In the genomic region with DNA sequence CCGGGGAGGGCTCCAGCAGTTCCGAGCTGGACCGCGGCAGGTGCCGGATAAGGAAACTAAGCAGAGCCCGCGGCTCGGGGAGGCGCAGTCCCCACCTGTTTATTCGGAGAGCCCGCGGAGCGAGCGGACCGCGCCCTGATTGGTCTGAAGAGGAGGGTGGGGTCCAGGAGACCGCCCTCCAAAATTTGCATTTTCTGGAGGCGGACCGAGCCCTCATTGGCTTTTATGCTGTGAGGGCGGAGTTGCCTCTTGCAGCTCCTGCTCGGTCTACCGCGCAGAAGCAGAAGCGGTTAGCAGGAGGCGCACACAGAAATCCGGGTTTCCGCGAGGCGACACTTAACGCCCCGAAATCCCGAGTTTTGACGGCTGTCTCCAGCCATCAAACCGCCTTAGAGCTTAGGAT, we compare ENCODE assay signal across 8 mouse cellular contexts. TPM values are rescaled to one million over a fixed set of nuclear protein-coding genes. Genes with fewer than 3 reads are reported as not detected.
DNase-seq lines count a peak whose midpoint lies in the region; ATAC-seq and TF ChIP-seq lines count a peak whose summit lies in the region.

No protein-coding gene starts in this region.

- peaks cover 2% of the 10 kb centered on the region for H3K9me3 ChIP-seq in CH12.LX (replicated peaks; ENCODE audit: low read length)
- no peaks in the 10 kb centered on the region for H3K9me3 ChIP-seq in heart, embryonic 14.5 days (ENCODE audit: control insufficient read depth, low read length)
- no peaks in the 10 kb centered on the region for H3K9me3 ChIP-seq in liver, embryonic 13.5 days (replicated peaks)
- H3K9me3 ChIP-seq in stomach, embryonic 16.5 days (replicated peaks; ENCODE audit: control insufficient read depth, low read length): no peaks in the 10 kb centered on the region

- peak overlapping the region; percentile 56 for H3K4me2 ChIP-seq in CH12.LX (ENCODE audit: insufficient read depth, low read depth, poor library complexity, severe bottlenecking)
- H3K4me2 ChIP-seq in heart, embryonic 14.5 days (ENCODE audit: low read length): peak overlapping the region; percentile 63
- H3K4me2 ChIP-seq in liver, embryonic 13.5 days: peak overlapping the region; percentile 64
- peak overlapping the region; percentile 55 for H3K4me2 ChIP-seq in stomach, embryonic 16.5 days (ENCODE audit: low read depth, low read length)

- H3K4me1 ChIP-seq in CH12.LX (ENCODE audit: control insufficient read depth in 1 of 2, insufficient read depth in 2 of 2): peaks cover 0 to 10% of the 10 kb centered on the region in 2 experiments; a peak in 2 of 4 replicates
- H3K4me1 ChIP-seq in heart, embryonic 14.5 days (ENCODE audit: control insufficient read depth in 2 of 2, insufficient read depth in 2 of 2, low read length in 2 of 2): peaks cover 5 to 20% of the 10 kb centered on the region in 2 experiments; a peak in 3 of 4 replicates
- peaks cover 17% of the 10 kb centered on the region for H3K4me1 ChIP-seq in liver, embryonic 13.5 days (replicated peaks)
- no peaks in the 10 kb centered on the region for H3K4me1 ChIP-seq in stomach, embryonic 16.5 days (ENCODE audit: control insufficient read depth, insufficient read depth, low read length)

- in situ Hi-C loops in CH12.LX (cut with MboI; ENCODE audit: low pct_ligation_motif_present, low pct_unique_long_range_greater_than_20kb, low sequenced_read_pairs): no loop called here

- no peak overlapping the region for H3K9ac ChIP-seq in CH12.LX (ENCODE audit: insufficient read depth, low read depth)
- peak overlapping the region; percentile 59; the same call in 1 of the 2 replicates for H3K9ac ChIP-seq in heart, embryonic 14.5 days (ENCODE audit: low read length)
- no peak overlapping the region for H3K9ac ChIP-seq in liver, embryonic 13.5 days
- peak overlapping the region; percentile 61 for H3K9ac ChIP-seq in stomach, embryonic 16.5 days (ENCODE audit: low read length)

- dilution Hi-C loops in CH12.LX (cut with MboI; ENCODE audit: extremely low pct_ligation_motif_present, extremely low pct_unique_long_range_greater_than_20kb, low sequenced_read_pairs): no loop called here

- no peak for TF ChIP-seq CTCF in CH12.LX (conservative IDR thresholded peaks at IDR 0.05 in 1 of 2, IDR thresholded peaks at IDR 0.05 in 1 of 2; ENCODE audit: low read depth in 2 of 2, low read length in 2 of 2)

- ATAC-seq in heart, embryonic 14.5 days (ENCODE audit: insufficient number of reproducible peaks, insufficient read depth, low FRiP score, low read depth): peak; percentile 52; the same call in 1 of the 2 replicates
- peak; percentile 91 for ATAC-seq in liver, embryonic 13.5 days (ENCODE audit: low read depth)
- peak; percentile 92 for ATAC-seq in stomach, embryonic 16.5 days (ENCODE audit: insufficient read depth, low FRiP score)

- peak; percentile 69 for TF ChIP-seq POLR2A in CH12.LX (IDR thresholded peaks at IDR 0.05; ENCODE audit: low read depth, low read length)

- H3K79me2 ChIP-seq in CH12.LX (replicated peaks; ENCODE audit: control insufficient read depth, extremely low read depth, insufficient read depth, poor library complexity, severe bottlenecking): no peaks in the 10 kb centered on the region

- DNase-seq in CH12.LX (ENCODE audit: extremely low read depth): peak; percentile 93
- DNase-seq in c-Kit-positive CD71-negative TER-119-negative erythroid progenitor cells, embryonic 14.5 days (ENCODE audit: low read depth): peak; percentile 89
- DNase-seq in fibroblast of lung, adult 2 months (ENCODE audit: low read depth): peak; percentile 75
- peak; percentile 91 for DNase-seq in kidney, postnatal 10 days
- DNase-seq in liver, embryonic 13.5 days: peak; percentile 89
- peak; percentile 83 for DNase-seq in neural tube, embryonic 10.5 days (ENCODE audit: extremely low spot score, low spot score)

- TF ChIP-seq EP300 in CH12.LX (IDR thresholded peaks at IDR 0.05; ENCODE audit: low read length): no peak

- no peak overlapping the region for H3K27ac ChIP-seq in CH12.LX (ENCODE audit: insufficient read depth, low read depth)
- no peak overlapping the region for H3K27ac ChIP-seq in heart, embryonic 14.5 days (replicated peaks in 1 of 2; ENCODE audit: control insufficient read depth in 1 of 2, insufficient read depth in 1 of 2, low read depth in 2 of 2, low read length in 2 of 2)
- H3K27ac ChIP-seq in liver, embryonic 13.5 days: no peak overlapping the region
- no peak overlapping the region for H3K27ac ChIP-seq in stomach, embryonic 16.5 days (ENCODE audit: low read length)

- H3K4me3 ChIP-seq in CH12.LX (replicated peaks in 1 of 3; ENCODE audit: low read depth in 2 of 3, low read length in 2 of 3, poor library complexity in 1 of 3): no peak overlapping the region
- peak overlapping the region; percentile 26 to 31 for H3K4me3 ChIP-seq in heart, embryonic 14.5 days (ENCODE audit: control insufficient read depth in 1 of 2, insufficient read depth in 1 of 2, low read depth in 1 of 2, low read length in 2 of 2)
- peak overlapping the region; percentile 42 for H3K4me3 ChIP-seq in liver, embryonic 13.5 days (replicated peaks)
- peak overlapping the region; percentile 38 for H3K4me3 ChIP-seq in stomach, embryonic 16.5 days (replicated peaks; ENCODE audit: low read length)

- no peak for TF ChIP-seq RAD21 in CH12.LX (IDR thresholded peaks at IDR 0.05; ENCODE audit: low read depth, low read length)

- H3K36me3 ChIP-seq in CH12.LX (replicated peaks in 1 of 2; ENCODE audit: control insufficient read depth in 1 of 2, insufficient read depth in 1 of 2, low read length in 1 of 2): no peaks in the 10 kb centered on the region
- H3K36me3 ChIP-seq in heart, embryonic 14.5 days (ENCODE audit: control insufficient read depth, insufficient read depth, low read length): no peaks in the 10 kb centered on the region
- H3K36me3 ChIP-seq in liver, embryonic 13.5 days: no peaks in the 10 kb centered on the region
- no peaks in the 10 kb centered on the region for H3K36me3 ChIP-seq in stomach, embryonic 16.5 days (ENCODE audit: control insufficient read depth, insufficient read depth, low read length)

- WGBS in heart, embryonic 14.5 days: under 1% methylated on average over 34 of the region's 34 CpGs
- WGBS in liver, embryonic 13.5 days (ENCODE audit: insufficient replicate concordance): 1% methylated on average over 34 of the region's 34 CpGs
- under 1% methylated on average over 34 of the region's 34 CpGs for WGBS in stomach, embryonic 16.5 days

- H3K27me3 ChIP-seq in CH12.LX (replicated peaks): peaks cover 97% of the 10 kb centered on the region
- H3K27me3 ChIP-seq in heart, embryonic 14.5 days (ENCODE audit: control insufficient read depth, insufficient read depth, low read length): peaks cover 99% of the 10 kb centered on the region
- peaks cover 100% of the 10 kb centered on the region for H3K27me3 ChIP-seq in liver, embryonic 13.5 days
- H3K27me3 ChIP-seq in stomach, embryonic 16.5 days (ENCODE audit: control insufficient read depth, insufficient read depth, low read length): peaks cover 81% of the 10 kb centered on the region

TF ChIP-seq in CH12.LX, 34 proteins besides CTCF, POLR2A, EP300 and RAD21 (continues in another document):
- TF ChIP-seq TCF12 (IDR thresholded peaks at IDR 0.05; ENCODE audit: low read depth, low read length): peak; percentile 40; the same call in 1 of the 2 replicates
- peak; percentile 78 for TF ChIP-seq MAX (IDR thresholded peaks at IDR 0.05; ENCODE audit: low read length)
- peak; percentile 33; the same call in 1 of the 2 replicates for TF ChIP-seq NELFE (IDR thresholded peaks at IDR 0.05; ENCODE audit: low read depth, low read length)
- no peak for TF ChIP-seq POLR2AphosphoS2 (IDR thresholded peaks at IDR 0.05; ENCODE audit: low read depth, low read length)
- peak; percentile 42; the same call in 1 of the 2 replicates for TF ChIP-seq SIN3A (IDR thresholded peaks at IDR 0.05; ENCODE audit: low read length)

RNA-seq across cellular contexts. Expression of gene Pth2, which starts 1.4 kb away (rescaled TPM):
- not detected in 2 replicates for total RNA-seq in CH12.LX (2012; rRNA removed)
- total RNA-seq in CH12.LX (2014; rRNA removed): not detected in 2 replicates
- not detected in 2 replicates for polyA plus RNA-seq in CH12.LX (2012; ENCODE audit: insufficient read length, low read depth)
- 0.61 TPM in 1 of 2 replicates, not detected in the other for polyA plus RNA-seq in heart, embryonic 14.5 days (2014; fragmentation: Nextera tagmentation; extraction: Ambion mirVana)
- polyA plus RNA-seq in liver, embryonic 13.5 days (2015; fragmentation: Nextera tagmentation; extraction: Ambion mirVana): not detected in 2 replicates
- not detected in 2 replicates for polyA plus RNA-seq in stomach, embryonic 16.5 days (2015; fragmentation: Nextera tagmentation; extraction: Ambion mirVana)

RNA-seq across cellular contexts. Expression of gene Gfy, which starts 2.8 kb away (rescaled TPM):
- total RNA-seq in CH12.LX (2012; rRNA removed) (not detected in 2 replicates), CH12.LX (2014; rRNA removed) (not detected in 2 replicates)
- polyA plus RNA-seq in CH12.LX (2012; ENCODE audit: insufficient read length, low read depth): not detected in 2 replicates
- not detected in 2 replicates for polyA plus RNA-seq in heart, embryonic 14.5 days (2014; fragmentation: Nextera tagmentation; extraction: Ambion mirVana)
- not detected in 2 replicates for polyA plus RNA-seq in liver, embryonic 13.5 days (2015; fragmentation: Nextera tagmentation; extraction: Ambion mirVana)
- not detected in 2 replicates for polyA plus RNA-seq in stomach, embryonic 16.5 days (2015; fragmentation: Nextera tagmentation; extraction: Ambion mirVana)

RNA-seq across cellular contexts. Expression of gene Slc17a7, which starts 18.5 kb away (rescaled TPM):
- total RNA-seq in CH12.LX (2012; rRNA removed) (not detected in 2 replicates), CH12.LX (2014; rRNA removed) (not detected in 2 replicates)
- polyA plus RNA-seq in CH12.LX (2012; ENCODE audit: insufficient read length, low read depth): 0.11 TPM in 1 of 2 replicates, not detected in the other
- 5.3 and 7.8 TPM in 2 replicates for polyA plus RNA-seq in heart, embryonic 14.5 days (2014; fragmentation: Nextera tagmentation; extraction: Ambion mirVana)
- not detected in 2 replicates for polyA plus RNA-seq in liver, embryonic 13.5 days (2015; fragmentation: Nextera tagmentation; extraction: Ambion mirVana)
- 0.15 and 0.22 TPM in 2 replicates for polyA plus RNA-seq in stomach, embryonic 16.5 days (2015; fragmentation: Nextera tagmentation; extraction: Ambion mirVana)

RNA-seq across cellular contexts. Expression of gene Ccdc155, which starts 22.5 kb away (rescaled TPM):
- total RNA-seq in CH12.LX (2012; rRNA removed) (0.04 TPM in 1 of 2 replicates, not detected in the other), CH12.LX (2014; rRNA removed) (not detected in 2 replicates)
- not detected in 2 replicates for polyA plus RNA-seq in CH12.LX (2012; ENCODE audit: insufficient read length, low read depth)
- 0.32 and 0.54 TPM in 2 replicates for polyA plus RNA-seq in heart, embryonic 14.5 days (2014; fragmentation: Nextera tagmentation; extraction: Ambion mirVana)
- polyA plus RNA-seq in liver, embryonic 13.5 days (2015; fragmentation: Nextera tagmentation; extraction: Ambion mirVana): 0.07 and 0.14 TPM in 2 replicates
- polyA plus RNA-seq in stomach, embryonic 16.5 days (2015; fragmentation: Nextera tagmentation; extraction: Ambion mirVana): 0.55 and 1.5 TPM in 2 replicates

RNA-seq across cellular contexts. Expression of gene Aldh16a1, which starts 27.8 kb away (rescaled TPM):
- total RNA-seq in CH12.LX (2012; rRNA removed) (41.6 and 45.1 TPM in 2 replicates), CH12.LX (2014; rRNA removed) (26.9 and 27.8 TPM in 2 replicates)
- polyA plus RNA-seq in CH12.LX (2012; ENCODE audit: insufficient read length, low read depth): 49.8 and 53.5 TPM in 2 replicates
- 27.8 and 31.2 TPM in 2 replicates for polyA plus RNA-seq in heart, embryonic 14.5 days (2014; fragmentation: Nextera tagmentation; extraction: Ambion mirVana)
- polyA plus RNA-seq in liver, embryonic 13.5 days (2015; fragmentation: Nextera tagmentation; extraction: Ambion mirVana): 28.0 and 30.3 TPM in 2 replicates
- polyA plus RNA-seq in stomach, embryonic 16.5 days (2015; fragmentation: Nextera tagmentation; extraction: Ambion mirVana): 39.5 and 49.2 TPM in 2 replicates

Comparison
In these comparisons a context has a peak if more than half of its experiments do, and no peak if none do; other contexts are left out.
1. H3K4me3 ChIP-seq: peak in heart, embryonic 14.5 days (2 of 2), liver, embryonic 13.5 days (single experiment) and stomach, embryonic 16.5 days (single experiment); none in CH12.LX (0 of 3).
2. H3K9ac ChIP-seq: peak in heart, embryonic 14.5 days (single experiment) and stomach, embryonic 16.5 days (single experiment); none in CH12.LX (single experiment) and liver, embryonic 13.5 days (single experiment).
3. Peak in every context shown above with its lines, with median percentiles within 50 percentile points of each other: DNase-seq, H3K4me2 ChIP-seq and ATAC-seq.